Mouse (Mus musculus) cerebral cortex, adult 2 months (tissue): ENCODE data around the gene Commd3.

Source experiments
- WGBS: fragments of 180-500 bp; shearing (Covaris S2); methylation state at CpG from one replicate; pipeline ENCODE4 v1.1.7; 2018; 5-methylcytosine and 5-hydroxymethylcytosine counted together

Gene Commd3

GRCm38 (mm10) chr2:18724462-18724861, 52.3 kb downstream of the Commd3 start:
- 97% methylated on average over 1 of the region's 1 CpGs for WGBS
